Mouse (Mus musculus) embryo, embryonic 10.5 days (tissue): Measurements from ENCODE around the gene Kif5c.

Source experiments
- DNase-seq: peaks from one replicate; pipeline ENCODE4 v3.0.0-alpha.2; 2015; ENCODE audit warnings: low spot score

Kif5c gene

DNA sequence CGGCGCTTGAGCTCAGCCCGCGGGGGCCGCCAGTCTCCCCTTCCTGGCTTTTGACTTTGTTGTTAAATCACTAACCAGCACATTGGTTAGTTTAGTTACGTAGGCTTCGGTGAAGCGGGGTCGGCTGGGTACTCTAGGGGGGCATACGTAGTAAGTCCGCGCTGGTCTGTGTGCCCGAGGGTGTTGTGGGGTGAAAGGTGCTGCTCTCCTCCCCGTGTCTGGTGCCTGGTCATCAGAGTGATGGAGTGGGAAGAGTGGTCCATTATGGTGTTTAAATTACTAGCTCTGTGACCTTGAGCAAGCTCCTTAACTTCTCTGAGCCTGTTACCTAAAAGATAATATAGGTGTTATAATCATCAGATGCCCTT, 168.9 kb downstream of the Kif5c start:
- peak; percentile 39 for DNase-seq

DNA sequence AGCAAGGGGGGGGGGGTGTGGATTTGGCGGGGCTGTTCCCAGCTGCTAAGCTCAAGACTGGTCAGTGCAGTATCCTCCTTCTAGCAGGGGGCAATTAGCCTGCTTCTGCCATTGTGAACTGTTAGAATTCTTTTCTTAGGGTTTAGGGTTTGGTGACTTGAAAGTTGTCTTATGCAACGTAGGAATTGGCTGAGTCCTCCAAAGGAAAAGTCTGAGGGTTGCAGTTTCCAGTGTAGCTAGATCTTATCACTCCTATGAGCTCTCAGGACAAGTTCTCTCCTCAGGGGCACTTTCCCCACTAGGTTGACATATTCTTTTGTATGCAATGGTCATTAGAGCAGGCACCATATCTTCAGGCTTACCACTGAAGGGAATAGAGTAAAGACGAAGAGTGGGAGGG, 169.5 kb downstream of the Kif5c start:
- no peak for DNase-seq

DNA sequence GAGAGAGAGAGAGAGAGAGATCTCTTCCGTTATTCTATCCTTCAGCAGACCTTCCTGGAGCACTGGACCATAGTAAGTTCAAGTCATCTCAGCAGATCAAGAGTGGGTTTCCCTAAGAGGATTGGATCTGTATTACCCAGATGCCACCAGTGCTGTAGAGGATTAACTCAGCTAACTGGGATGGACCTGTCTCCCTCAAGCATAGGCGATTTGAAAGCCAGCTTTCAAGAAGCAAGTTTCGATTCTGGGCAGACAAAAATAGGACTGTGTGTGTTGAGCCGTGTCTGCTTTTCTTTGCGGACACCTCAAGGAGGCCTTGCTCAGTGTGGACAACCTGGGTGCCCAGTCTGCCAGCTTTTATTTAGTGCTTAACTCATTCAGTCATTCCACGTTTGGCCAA, 170.0 kb downstream of the Kif5c start:
- DNase-seq = no peak

DNA sequence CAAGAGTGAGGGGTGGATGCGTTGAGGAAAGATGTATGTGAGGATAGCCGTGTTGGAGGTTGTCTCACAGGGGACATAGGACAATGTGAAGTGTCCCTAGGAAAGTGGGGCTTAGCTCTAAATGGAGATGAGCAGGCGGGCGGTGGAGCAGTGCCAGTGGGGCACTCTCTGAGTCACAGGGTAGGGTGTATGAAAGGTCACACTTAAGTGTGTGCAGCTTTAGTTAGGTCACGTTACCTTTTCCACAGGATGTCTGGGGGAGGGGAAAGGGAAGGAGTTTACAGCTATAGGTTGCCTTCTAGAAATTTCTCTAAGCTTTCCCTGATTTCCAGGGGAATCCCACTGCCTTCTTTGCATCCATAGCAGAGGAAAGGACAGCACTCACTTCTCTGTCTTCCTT, 170.4 kb downstream of the Kif5c start:
- no peak for DNase-seq

DNA sequence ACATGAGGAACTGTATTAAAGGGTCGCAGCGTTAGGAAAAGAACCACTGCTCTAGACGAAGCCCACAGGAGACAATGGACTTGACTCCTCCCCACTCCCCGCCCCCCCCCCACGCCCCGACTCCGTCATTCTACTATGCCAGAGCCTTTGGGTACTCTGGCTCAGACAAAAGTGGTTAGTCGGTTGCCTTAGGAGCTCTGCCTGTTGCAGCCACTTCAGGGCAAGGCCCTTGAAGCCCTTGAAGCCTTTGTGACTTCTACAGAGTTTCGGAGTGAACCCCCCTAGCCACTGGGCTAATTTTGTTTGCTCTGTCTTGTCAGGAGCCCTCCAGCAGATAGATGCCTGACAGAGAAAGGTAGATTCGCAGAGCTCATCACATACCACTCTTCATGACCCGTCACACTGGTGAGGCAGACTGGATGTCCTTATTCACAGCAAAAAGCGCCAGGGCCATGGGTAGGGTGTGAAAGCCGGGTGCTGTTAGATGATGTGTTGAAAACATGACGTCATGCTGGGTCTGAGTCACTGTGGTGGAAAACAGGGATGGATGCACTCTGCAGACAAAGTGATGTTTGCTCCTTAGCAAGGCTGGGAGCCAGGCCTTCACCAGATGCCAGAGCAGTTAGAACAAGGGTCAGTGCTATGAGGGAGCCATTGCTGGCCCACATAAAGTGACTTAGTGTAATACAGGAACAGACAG, 178.5 kb downstream of the Kif5c start:
- DNase-seq = no peak

DNA sequence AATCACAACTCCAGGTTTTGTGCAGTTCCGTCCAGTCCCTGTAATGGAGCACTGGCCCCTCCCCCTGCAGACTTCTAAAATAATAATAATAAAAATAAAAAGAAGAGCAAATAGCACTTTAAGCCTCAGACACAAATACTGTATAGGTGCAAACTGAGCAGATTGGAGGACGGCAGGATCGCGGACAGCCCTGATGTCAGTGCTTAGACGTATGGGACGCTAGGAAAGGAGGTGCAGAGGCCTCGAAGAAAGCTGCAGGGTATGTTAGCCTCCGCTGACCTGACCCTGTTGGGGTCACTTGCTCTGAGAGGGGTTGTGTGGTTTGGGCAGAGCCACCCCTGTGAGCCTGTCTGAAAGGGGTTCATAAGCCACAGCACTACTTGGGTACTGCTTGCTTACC, 185.3 kb downstream of the Kif5c start:
- no peak for DNase-seq

DNA sequence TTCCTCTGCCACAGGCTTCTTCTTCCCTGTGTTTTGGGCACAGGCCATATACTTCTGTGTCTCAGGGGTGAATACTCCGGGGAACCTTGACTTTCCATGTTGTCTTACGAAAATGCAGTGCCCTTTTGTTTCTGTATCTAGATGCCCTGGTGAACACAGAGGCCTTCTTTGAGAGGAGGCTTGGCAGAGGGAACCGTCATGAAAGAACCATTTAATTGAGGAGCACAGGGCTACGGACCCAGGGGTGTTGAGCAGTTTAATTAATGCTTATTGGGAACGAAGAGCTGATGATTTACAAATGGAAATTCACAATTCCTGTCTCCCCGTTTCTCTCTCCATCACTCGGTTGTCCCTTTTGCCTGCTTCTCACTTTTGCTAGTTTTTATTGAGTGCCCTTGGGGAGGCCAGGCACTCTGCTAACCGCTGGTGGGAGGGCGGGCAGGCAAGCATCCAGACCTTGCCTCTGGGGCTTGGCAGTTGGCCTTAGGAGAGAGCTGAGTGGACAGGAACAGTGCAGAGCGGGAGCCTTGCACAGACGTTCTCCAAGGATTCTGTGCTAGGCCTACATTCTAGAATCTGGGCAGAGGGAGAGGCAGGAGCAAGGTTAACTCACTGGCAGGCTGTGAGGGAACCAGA, 186.8 kb downstream of the Kif5c start:
- no peak for DNase-seq

DNA sequence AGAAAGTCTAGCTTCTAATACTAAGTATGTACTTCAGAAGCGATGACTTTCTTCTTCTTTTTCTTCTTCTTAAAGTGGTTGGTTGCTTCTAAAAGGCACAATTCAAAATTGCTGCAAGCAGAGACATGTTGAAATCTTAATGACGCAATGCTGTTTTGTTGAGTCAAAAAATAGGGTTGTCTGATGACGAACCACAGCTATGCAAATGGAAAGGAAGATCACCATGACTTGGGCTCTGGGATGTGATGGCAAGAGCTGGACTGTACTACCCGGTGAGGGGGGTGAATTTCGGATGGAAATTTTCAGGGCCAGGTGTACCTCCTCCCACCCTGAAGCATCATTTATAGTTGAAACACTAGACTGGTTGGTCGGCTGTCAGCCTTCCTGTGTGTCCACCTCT, 190.4 kb downstream of the Kif5c start:
- DNase-seq = no peak

DNA sequence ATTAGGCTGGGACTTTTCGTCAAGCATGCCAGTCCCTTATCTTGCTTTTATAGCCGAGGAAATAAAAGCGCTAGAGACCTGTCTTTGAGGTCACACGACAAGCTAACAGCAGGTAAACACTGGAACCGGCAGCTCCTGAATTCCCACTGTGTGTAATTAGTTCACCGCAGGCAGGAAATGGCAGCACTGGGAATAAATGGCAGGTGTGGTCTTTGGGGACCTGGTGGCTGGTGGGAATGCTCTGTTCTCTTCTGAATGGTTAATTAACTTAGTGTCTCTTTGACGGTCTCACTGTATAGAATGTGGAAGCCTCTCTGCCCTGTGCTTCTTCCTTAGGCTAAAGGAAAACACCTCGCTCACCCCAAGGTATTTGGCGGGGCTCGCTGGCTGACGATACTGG, 192.3 kb downstream of the Kif5c start:
- DNase-seq = no peak

DNA sequence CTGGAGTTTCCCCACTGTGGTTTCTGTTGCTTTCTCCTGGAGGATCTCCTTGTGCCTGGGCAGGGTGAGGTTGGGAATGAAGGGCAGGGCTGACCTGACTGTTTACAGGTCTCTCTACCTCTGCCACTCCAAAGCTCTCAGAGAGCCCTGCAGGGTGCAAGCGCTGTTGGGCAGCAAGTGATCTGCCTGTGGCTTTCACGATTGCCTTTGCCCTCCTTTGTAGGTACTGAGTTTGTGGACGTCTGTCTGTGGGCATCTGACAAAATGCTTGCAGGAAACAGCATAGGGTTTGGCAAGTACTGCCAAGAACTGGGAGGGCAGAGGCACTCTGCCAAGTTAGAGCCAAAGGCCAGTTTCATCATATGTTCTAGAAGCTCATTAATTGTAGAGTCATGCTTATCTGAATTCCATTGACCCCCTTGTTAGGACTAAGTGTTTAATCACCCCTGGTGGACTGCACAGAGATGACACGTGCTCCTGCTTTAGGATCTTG, 192.8 kb downstream of the Kif5c start:
- DNase-seq = no peak

DNA sequence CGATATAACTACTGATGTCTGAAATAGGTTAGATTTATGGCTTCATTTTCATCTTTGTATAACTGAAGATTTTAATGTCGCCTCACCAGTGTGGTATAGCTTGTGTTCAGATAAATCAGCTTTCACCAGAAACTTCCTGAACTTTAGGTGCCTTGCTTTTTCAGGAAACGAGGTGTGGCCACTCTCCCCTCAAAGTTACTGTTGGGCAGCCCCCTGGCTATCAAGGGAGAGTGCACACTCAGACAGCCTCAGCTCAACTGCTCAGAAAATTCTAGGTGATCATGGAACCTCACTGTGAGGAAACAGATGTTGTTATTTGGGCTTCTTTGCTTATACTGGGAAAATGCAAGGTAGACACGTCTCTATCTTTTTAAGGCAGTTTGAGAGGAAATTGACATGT, 194.1 kb downstream of the Kif5c start:
- no peak for DNase-seq

DNA sequence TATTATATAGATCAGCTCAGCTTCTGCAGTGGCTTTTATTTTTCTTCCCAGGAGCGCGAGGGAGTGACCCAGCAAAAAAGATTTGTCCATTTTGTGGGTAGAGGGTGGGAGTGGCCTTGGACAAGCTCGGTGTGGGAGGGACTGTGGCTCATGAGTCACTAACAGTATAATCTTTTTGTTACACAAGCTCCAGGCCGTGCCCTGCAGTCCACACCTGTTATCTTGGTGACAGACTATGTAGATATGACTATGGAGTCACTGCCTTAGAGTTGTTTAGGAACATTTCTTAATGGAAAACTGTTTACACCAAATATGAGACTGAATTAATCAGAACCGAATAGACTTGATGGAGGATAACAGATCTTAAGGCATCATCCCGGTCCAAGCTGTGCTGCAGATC, 194.9 kb downstream of the Kif5c start:
- DNase-seq = no peak

DNA sequence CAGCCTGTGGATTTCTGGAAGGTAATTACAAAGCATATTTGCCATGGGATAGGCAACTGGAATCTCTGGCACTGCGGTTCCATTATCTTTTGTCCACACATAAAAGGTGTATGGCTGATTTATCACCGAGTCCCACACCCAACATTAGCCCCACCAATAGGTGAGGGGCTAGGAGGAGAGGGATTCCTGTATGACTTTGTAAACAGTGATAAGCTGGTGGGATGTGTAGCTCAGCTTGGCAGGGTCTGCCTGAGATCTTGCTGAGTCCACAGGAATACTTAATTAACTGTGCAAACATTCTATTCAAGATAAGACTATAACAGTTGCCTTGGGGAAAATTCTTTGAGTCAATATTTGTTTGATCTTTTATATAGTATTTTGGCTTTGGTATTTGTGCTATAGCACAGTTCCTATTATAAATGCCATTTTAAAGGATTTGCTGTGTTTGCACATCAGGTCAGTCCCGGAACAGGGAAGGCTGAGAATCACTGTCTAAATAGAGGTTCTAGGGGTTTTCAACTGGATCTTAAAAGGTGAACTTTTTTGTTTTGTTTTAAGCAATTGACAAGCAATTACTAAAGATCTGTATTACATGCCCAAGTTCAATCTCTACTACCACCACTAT, 196.7 kb downstream of the Kif5c start:
- no peak for DNase-seq

DNA sequence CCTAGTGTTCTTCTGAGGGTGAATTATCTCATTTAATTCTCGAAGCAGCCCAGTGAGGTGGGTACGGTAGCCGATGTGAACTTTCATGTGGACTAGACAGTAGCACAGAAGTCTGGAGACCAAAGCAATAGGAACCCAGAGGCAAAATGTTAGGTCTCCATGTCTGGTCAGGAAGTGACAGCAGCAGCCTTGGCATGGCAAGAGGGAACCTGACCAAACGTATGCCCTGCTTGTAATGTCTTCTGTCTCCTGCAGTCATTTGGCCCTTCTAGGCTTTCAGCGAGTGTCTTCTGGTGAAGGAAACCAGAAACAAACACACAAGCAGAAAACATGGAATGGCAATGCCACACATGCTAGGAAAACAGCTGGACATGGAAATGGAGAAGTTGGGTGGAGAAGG, 197.5 kb downstream of the Kif5c start:
- DNase-seq = no peak

DNA sequence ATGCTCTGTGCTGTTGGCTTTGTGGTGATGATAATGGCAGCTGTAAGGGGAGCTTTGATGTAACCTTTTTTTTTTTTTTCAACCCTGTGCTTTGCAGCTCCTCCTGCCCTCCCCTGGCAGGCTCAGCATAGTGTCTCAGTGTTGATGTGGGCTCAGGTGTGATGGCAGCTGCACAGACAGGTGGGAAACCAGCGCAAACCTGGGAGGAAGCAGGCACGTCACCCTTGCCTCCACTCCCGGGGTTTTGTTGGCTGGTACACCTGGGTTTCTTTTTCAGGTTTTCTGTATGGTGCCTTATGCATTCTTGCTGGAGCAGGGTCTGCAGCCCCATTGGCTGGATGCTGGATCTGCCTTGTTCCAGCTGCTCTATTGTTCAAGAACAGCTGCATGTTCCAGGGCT, 198.1 kb downstream of the Kif5c start:
- DNase-seq = no peak

DNA sequence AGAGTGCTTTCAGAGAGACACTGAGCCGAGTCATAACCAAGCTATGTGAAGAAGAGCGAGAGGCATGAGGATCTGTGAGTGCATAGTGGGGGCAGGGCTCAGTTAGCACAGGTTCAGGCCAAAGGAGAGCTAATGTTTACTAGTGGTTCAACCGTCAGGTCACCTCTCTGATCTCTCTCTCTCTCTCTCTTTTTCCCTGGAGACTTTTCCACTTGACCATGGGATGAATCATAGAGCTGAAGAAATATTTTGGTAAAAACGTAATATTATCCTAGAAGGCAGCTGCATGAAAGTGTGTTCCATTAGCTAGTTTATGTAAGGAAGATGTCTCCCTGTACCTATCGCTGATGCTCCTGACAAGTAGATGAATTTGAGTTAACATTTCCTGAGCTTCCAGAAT, 199.0 kb downstream of the Kif5c start:
- DNase-seq = no peak

DNA sequence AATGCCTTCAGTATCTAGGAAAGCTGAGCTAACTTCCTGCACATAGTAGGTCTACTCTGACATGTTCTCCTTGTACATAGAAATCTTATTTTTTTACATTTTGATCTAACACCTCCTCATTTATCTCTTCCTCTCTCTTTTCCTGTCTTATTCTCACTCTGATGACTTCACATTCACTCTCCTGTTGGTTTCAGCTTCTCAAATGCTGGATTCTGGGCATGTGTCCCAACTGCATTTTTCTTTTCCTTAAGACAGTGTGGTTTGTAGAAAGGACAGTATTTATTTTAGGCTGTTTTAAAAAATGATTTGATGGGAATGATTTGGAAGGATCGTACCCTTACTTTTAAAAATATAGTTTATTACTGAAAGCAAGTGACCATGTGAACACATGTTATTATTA, 203.2 kb downstream of the Kif5c start:
- no peak for DNase-seq
